Mouse (Mus musculus): ENCODE results near the gene Insig2. TPM values are rescaled to one million over a fixed set of nuclear protein-coding genes. Genes with fewer than 3 reads are reported as not detected.

The Insig2 gene
- 42.0 and 43.8 TPM in 2 replicates for polyA plus RNA-seq (2012; rRNA removed)

GRCm38 (mm10) chr1:121332485-121332884 lies at the start of gene Insig2:
Insig2 (minus strand) TSS chr1:121332589.
- no peaks in the 10 kb centered on the region for H3K36me3 ChIP-seq (ENCODE audit: control insufficient read depth, insufficient read depth, low read length)
- no peak for DNase-seq
- H3K4me1 ChIP-seq (ENCODE audit: control insufficient read depth, insufficient read depth, low read length): peaks cover 3% of the 10 kb centered on the region
- no peak within 1 kb of the TSS for H3K27ac ChIP-seq (ENCODE audit: insufficient read depth, low read depth, low read length)
- WGBS: 88% methylated on average over 1 of the region's 1 CpGs
- TF ChIP-seq CTCF (conservative IDR thresholded peaks at IDR 0.05; ENCODE audit: insufficient read depth, insufficient read length, low read depth, low read length) (no peak), POLR2A (IDR thresholded peaks at IDR 0.05; ENCODE audit: low read depth, low read length) (no peak)
- no peaks in the 10 kb centered on the region for H3K27me3 ChIP-seq (replicated peaks; ENCODE audit: control insufficient read depth, insufficient read depth, low read length)
- no peak within 1 kb of the TSS for H3K4me3 ChIP-seq (ENCODE audit: insufficient read depth, low read depth, low read length)

GRCm38 (mm10) chr1:121381562-121381961 lies 49.2 kb upstream of the Insig2 start:
- 70% methylated on average over 3 of the region's 3 CpGs for WGBS
- no peak overlapping the region for H3K27ac ChIP-seq (ENCODE audit: insufficient read depth, low read depth, low read length)
- no peak overlapping the region for H3K4me3 ChIP-seq (ENCODE audit: insufficient read depth, low read depth, low read length)
- no peak for DNase-seq
- no peaks in the 10 kb centered on the region for H3K4me1 ChIP-seq (ENCODE audit: control insufficient read depth, insufficient read depth, low read length)
- no peaks in the 10 kb centered on the region for H3K27me3 ChIP-seq (replicated peaks; ENCODE audit: control insufficient read depth, insufficient read depth, low read length)
- no peak for TF ChIP-seq POLR2A (IDR thresholded peaks at IDR 0.05; ENCODE audit: low read depth, low read length)
- TF ChIP-seq CTCF (conservative IDR thresholded peaks at IDR 0.05; ENCODE audit: insufficient read depth, insufficient read length, low read depth, low read length): no peak
- no peaks in the 10 kb centered on the region for H3K36me3 ChIP-seq (ENCODE audit: control insufficient read depth, insufficient read depth, low read length)

- no peaks in the 10 kb centered on the region for H3K4me1 ChIP-seq (ENCODE audit: control insufficient read depth, insufficient read depth, low read length)
- 81% methylated on average over 3 of the region's 3 CpGs for WGBS
- H3K36me3 ChIP-seq (ENCODE audit: control insufficient read depth, insufficient read depth, low read length): no peaks in the 10 kb centered on the region
- DNase-seq: no peak
- no peak overlapping the region for H3K27ac ChIP-seq (ENCODE audit: insufficient read depth, low read depth, low read length)
- no peaks in the 10 kb centered on the region for H3K27me3 ChIP-seq (replicated peaks; ENCODE audit: control insufficient read depth, insufficient read depth, low read length)
- TF ChIP-seq POLR2A (IDR thresholded peaks at IDR 0.05; ENCODE audit: low read depth, low read length): no peak
- TF ChIP-seq CTCF (conservative IDR thresholded peaks at IDR 0.05; ENCODE audit: insufficient read depth, insufficient read length, low read depth, low read length): no peak
- no peak overlapping the region for H3K4me3 ChIP-seq (ENCODE audit: insufficient read depth, low read depth, low read length)
These were observed 47.6 kb upstream of the Insig2 start for GRCm38 (mm10) chr1:121380033-121380432.

- H3K36me3 ChIP-seq (ENCODE audit: control insufficient read depth, insufficient read depth, low read length): no peaks in the 10 kb centered on the region
- H3K27ac ChIP-seq (ENCODE audit: insufficient read depth, low read depth, low read length): no peak overlapping the region
- 87% methylated on average over 2 of the region's 2 CpGs for WGBS
- no peak overlapping the region for H3K4me3 ChIP-seq (ENCODE audit: insufficient read depth, low read depth, low read length)
- DNase-seq: no peak
- no peaks in the 10 kb centered on the region for H3K27me3 ChIP-seq (replicated peaks; ENCODE audit: control insufficient read depth, insufficient read depth, low read length)
- no peak for TF ChIP-seq CTCF (conservative IDR thresholded peaks at IDR 0.05; ENCODE audit: insufficient read depth, insufficient read length, low read depth, low read length)
- no peak for TF ChIP-seq POLR2A (IDR thresholded peaks at IDR 0.05; ENCODE audit: low read depth, low read length)
- H3K4me1 ChIP-seq (ENCODE audit: control insufficient read depth, insufficient read depth, low read length): no peaks in the 10 kb centered on the region
These were observed 45.5 kb upstream of the Insig2 start for GRCm38 (mm10) chr1:121377901-121378300.

GRCm38 (mm10) chr1:121377410-121377809 lies 45.0 kb upstream of the Insig2 start:
- TF ChIP-seq CTCF (conservative IDR thresholded peaks at IDR 0.05; ENCODE audit: insufficient read depth, insufficient read length, low read depth, low read length) (no peak), POLR2A (IDR thresholded peaks at IDR 0.05; ENCODE audit: low read depth, low read length) (no peak)

GRCm38 (mm10) chr1:121373631-121374030 lies 41.2 kb upstream of the Insig2 start:
- H3K36me3 ChIP-seq (ENCODE audit: control insufficient read depth, insufficient read depth, low read length): no peaks in the 10 kb centered on the region
- no peaks in the 10 kb centered on the region for H3K4me1 ChIP-seq (ENCODE audit: control insufficient read depth, insufficient read depth, low read length)
- no peak overlapping the region for H3K4me3 ChIP-seq (ENCODE audit: insufficient read depth, low read depth, low read length)
- TF ChIP-seq POLR2A (IDR thresholded peaks at IDR 0.05; ENCODE audit: low read depth, low read length) (no peak), CTCF (conservative IDR thresholded peaks at IDR 0.05; ENCODE audit: insufficient read depth, insufficient read length, low read depth, low read length) (no peak)
- WGBS: 80% methylated on average over 2 of the region's 2 CpGs
- H3K27ac ChIP-seq (ENCODE audit: insufficient read depth, low read depth, low read length): no peak overlapping the region
- no peaks in the 10 kb centered on the region for H3K27me3 ChIP-seq (replicated peaks; ENCODE audit: control insufficient read depth, insufficient read depth, low read length)
- no peak for DNase-seq

More at GRCm38 (mm10) chr1:121377410-121377809, 45.0 kb upstream of the Insig2 start:
- no peaks in the 10 kb centered on the region for H3K36me3 ChIP-seq (ENCODE audit: control insufficient read depth, insufficient read depth, low read length)
- H3K4me1 ChIP-seq (ENCODE audit: control insufficient read depth, insufficient read depth, low read length): no peaks in the 10 kb centered on the region
- H3K27me3 ChIP-seq (replicated peaks; ENCODE audit: control insufficient read depth, insufficient read depth, low read length): no peaks in the 10 kb centered on the region
- no peak for DNase-seq
- 96% methylated on average over 1 of the region's 1 CpGs for WGBS
- H3K4me3 ChIP-seq (ENCODE audit: insufficient read depth, low read depth, low read length): no peak overlapping the region
- H3K27ac ChIP-seq (ENCODE audit: insufficient read depth, low read depth, low read length): no peak overlapping the region

GRCm38 (mm10) chr1:121372656-121373055 lies 40.3 kb upstream of the Insig2 start:
- TF ChIP-seq CTCF (conservative IDR thresholded peaks at IDR 0.05; ENCODE audit: insufficient read depth, insufficient read length, low read depth, low read length) (no peak), POLR2A (IDR thresholded peaks at IDR 0.05; ENCODE audit: low read depth, low read length) (no peak)
- 94% methylated on average over 1 of the region's 1 CpGs for WGBS
- Histone ChIP-seq H3K4me1 (ENCODE audit: control insufficient read depth, insufficient read depth, low read length) (no peaks in the 10 kb centered on the region), H3K27me3 (replicated peaks; ENCODE audit: control insufficient read depth, insufficient read depth, low read length) (no peaks in the 10 kb centered on the region), H3K4me3 (ENCODE audit: insufficient read depth, low read depth, low read length) (no peak overlapping the region), H3K27ac (ENCODE audit: insufficient read depth, low read depth, low read length) (no peak overlapping the region), H3K36me3 (ENCODE audit: control insufficient read depth, insufficient read depth, low read length) (no peaks in the 10 kb centered on the region)
- DNase-seq: no peak

Data from kidney, adult 2 months (tissue).